Mouse (Mus musculus) E14TG2a.4 (cell line): ENCODE results near the gene Car9.
"Not testable (repeated sequence)": the region's sequence is repeated elsewhere in the genome, so short reads cannot be mapped to it uniquely, and the experiment has no call there.

Source experiments
- H3K27me3 ChIP-seq: 2 replicates; pipeline ENCODE4 v1.6.1; 2014; ENCODE audit warnings: low read length, control low read depth; ENCODE audit not compliant: insufficient read depth
- H3K36me3 ChIP-seq: 2 replicates; pipeline ENCODE4 v1.6.1; 2014; ENCODE audit warnings: low read length, control low read depth; ENCODE audit not compliant: insufficient read depth
- H3K4me1 ChIP-seq: replicated peaks from 2 replicates; pipeline ENCODE4 v1.6.1; 2014; ENCODE audit warnings: low read depth, low read length, control low read depth
- H3K4me3 ChIP-seq: replicated peaks from 2 replicates; pipeline ENCODE4 v1.5.1; 2014; ENCODE audit warnings: mild to moderate bottlenecking, low read length
- H3K9me3 ChIP-seq: 2 replicates; pipeline ENCODE4 v1.6.1; 2014; ENCODE audit warnings: low read length, control low read depth
- CTCF ChIP-seq: conservative IDR thresholded peaks from 2 replicates; pipeline ENCODE4 v1.5.1; 2014; ENCODE audit warnings: low read length
- NANOG ChIP-seq: IDR thresholded peaks from 2 replicates; pipeline ENCODE4 v1.6.1; 2014; ENCODE audit warnings: borderline replicate concordance, low read length, mixed read lengths
- POU5F1 ChIP-seq: IDR thresholded peaks from 2 replicates; pipeline ENCODE4 v1.6.1; 2014; ENCODE audit warnings: low read length, borderline replicate concordance

The Car9 gene

DNA sequence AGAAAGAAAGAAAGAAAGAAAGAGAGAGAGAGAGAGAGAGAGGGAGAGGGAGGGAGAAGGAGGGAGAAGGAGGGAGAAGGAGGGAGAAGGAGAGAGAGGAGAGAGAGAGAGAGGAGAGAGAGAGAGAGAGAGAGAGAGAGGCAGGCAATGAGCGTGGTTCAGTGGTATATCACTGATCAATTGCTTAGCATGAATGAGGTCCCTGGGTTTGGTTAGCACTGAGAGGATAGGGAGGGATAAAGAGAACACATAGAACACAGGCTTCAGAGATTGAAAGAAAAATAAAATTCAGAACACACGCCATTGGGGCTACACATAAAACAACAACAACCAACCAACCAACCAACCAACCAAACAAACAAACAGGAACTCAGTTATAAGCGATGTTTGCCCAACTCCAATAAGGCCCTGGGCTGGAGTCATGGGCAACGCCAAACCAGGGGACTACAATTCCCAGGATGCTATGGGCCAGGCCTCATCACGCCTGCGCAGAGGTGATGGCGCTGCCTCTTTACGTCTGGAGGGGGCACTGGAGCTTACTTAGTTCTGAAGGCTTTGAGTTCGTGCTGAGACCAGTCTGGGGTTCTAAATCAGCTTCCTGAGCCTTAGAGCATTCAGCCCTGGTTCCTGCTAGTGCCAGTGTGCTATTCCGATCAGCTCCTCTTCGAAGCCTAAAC lies 28.8 kb upstream of the Car9 start:
- no peak for TF ChIP-seq POU5F1
- TF ChIP-seq NANOG: no peak
- TF ChIP-seq CTCF: peak; percentile 28; the same call in 1 of the 2 replicates
- peaks cover 13% of the 10 kb centered on the region for H3K4me1 ChIP-seq
- H3K4me3 ChIP-seq: peak overlapping the region; percentile 74
- H3K36me3 ChIP-seq: no peaks in the 10 kb centered on the region
- no peaks in the 10 kb centered on the region for H3K9me3 ChIP-seq
- H3K27me3 ChIP-seq: peaks cover 7% of the 10 kb centered on the region; the same call in 1 of the 2 replicates

DNA sequence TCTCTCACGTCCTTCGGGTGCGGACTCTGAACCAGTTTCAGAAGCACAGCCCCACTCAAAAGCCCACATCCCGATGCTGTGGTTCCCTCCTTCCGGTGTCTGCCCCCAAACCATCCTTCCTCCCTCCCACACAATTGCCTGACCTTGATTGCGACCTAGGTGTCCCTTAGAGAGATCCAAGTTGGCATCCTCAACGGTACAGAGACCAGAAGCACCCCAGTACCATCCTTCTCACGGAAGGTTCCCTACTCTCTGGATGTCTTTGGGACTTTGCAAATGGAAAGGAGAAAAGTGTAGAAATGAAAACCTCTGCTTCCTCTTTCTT lies 28.3 kb upstream of the Car9 start:
- no peaks in the 10 kb centered on the region for H3K9me3 ChIP-seq
- H3K36me3 ChIP-seq: no peaks in the 10 kb centered on the region
- TF ChIP-seq NANOG (no peak), CTCF (no peak), POU5F1 (no peak)
- peak overlapping the region; percentile 74 for H3K4me3 ChIP-seq
- peaks cover 17% of the 10 kb centered on the region for H3K4me1 ChIP-seq
- H3K27me3 ChIP-seq: peaks cover 7% of the 10 kb centered on the region; the same call in 1 of the 2 replicates

DNA sequence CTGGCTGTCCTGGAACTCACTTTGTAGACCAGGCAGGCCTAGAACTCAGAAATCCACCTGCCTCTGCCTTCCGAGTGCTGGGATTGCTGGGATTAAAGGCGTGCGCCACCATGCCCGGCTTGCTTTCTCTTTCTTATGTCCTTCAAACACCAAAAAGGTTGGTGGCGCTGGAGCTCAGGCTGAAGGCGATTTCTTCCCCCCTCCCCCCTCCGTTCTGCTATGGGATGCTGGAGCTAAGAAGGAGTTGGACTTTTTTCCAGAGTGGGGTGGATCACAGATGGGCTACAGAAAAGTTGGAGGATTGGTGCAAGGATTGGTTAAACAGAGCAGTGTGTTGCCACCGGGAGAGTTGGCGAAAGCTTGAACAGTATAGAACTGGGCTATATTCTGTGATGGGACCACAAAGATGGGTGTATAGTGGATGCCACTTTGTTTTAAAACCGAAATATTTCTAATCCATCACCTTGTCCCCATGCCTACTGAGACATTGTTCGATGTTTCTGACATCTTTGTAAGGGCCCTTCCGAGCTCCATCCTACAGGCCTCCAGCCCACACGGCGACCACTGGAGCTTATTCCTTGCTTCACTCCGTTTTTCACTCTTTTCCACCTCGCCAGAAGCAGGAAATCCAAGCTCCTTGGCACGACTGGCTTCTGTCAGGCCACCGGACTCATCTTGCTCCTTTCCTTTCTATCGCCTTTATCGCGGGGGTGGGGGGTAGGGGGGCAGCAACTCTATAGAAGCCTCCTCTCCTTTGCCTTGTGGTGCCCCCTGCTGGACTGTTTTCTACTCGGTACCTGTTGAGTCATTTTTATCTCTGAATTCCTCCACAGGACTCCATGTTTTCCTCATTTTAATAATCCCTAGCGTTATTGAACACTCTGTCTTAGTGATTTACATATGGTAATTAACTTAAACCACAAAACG lies 27.6 kb upstream of the Car9 start:
- TF ChIP-seq CTCF: peak; percentile 73
- no peak for TF ChIP-seq NANOG
- peak overlapping the region; percentile 74 for H3K4me3 ChIP-seq
- H3K36me3 ChIP-seq: no peaks in the 10 kb centered on the region
- peaks cover 20% of the 10 kb centered on the region for H3K4me1 ChIP-seq
- no peaks in the 10 kb centered on the region for H3K9me3 ChIP-seq
- H3K27me3 ChIP-seq: peaks cover 5% of the 10 kb centered on the region; the same call in 1 of the 2 replicates

DNA sequence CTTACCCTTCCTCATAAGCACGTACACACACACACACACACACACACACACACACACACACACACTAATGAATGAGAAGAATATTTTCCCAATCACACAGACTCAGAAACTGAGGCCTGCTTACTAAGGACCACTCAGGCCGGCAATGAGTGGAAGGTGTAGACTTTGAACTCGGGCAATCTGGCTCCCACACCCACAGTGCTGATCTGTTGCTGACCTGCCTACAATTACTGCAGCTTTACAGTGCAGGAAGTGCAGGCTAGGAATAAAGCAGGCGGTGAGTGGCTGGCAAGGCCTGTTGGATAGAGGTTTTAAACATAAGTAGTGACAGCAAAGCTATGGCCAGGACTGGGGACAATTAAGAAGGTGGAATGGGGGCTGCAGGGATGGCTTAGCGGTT lies 25.8 kb upstream of the Car9 start:
- Histone ChIP-seq H3K9me3 (no peaks in the 10 kb centered on the region), H3K27me3 (0 out of 2 replicates have a peak, but pooled peaks cover 3% of the 10 kb centered on the region), H3K4me3 (no peak overlapping the region), H3K36me3 (no peaks in the 10 kb centered on the region), H3K4me1 (peaks cover 20% of the 10 kb centered on the region)
- TF ChIP-seq POU5F1 (no peak), NANOG (no peak), CTCF (no peak)

DNA sequence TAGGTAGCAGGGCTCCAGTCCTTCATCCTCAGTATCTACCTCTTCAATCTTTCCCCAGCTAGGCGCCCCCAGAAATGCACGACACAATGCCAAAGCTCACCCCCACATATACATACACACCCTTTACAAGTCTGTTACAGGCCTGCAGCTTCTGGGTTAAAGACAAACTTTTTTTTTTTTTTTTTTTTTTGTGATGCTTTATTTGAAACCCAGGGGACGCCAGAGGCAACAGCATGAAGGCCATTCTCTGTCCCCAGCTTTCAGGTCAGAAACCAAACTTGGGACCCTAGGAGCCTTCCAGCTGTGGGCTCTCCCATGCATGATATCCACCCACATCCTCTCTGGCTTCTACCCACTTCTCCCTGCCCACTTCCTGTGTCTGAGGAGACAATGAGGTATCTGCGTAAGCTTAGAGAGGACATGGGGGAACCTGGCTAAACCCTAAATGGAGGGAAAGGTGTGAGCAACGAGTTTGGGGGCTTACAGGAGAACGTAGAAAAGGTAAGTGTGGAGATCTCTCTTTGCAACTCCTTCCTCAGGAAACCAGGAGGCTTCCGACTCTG lies 24.8 kb upstream of the Car9 start:
- Histone ChIP-seq H3K36me3 (no peaks in the 10 kb centered on the region), H3K27me3 (0 out of 2 replicates have a peak, but pooled peaks cover 3% of the 10 kb centered on the region), H3K4me3 (no peak overlapping the region), H3K9me3 (no peaks in the 10 kb centered on the region), H3K4me1 (peaks cover 20% of the 10 kb centered on the region)
- TF ChIP-seq POU5F1 (no peak), CTCF (no peak), NANOG (no peak)

DNA sequence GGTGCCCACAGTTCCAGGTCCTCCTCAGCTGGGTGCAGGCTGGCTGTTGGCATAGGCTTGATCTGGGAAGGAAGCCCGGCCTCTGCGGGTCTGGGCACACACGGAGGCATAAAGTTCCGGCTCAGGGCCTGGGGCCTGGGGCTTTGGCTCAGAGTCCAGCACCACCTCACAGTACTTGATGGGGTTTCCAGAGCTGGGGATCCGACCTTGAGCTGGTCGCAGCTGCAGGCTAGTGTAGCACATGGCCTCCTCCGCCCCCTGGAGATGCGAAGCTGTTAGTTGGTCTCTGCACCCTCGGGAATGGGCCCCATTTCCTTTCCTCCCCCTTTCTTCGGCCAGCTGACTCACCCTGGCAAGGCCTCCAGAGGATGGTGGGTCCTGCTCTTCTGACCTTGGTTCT lies 24.2 kb upstream of the Car9 start:
- TF ChIP-seq CTCF (no peak), NANOG (no peak), POU5F1 (no peak)
- peaks cover 20% of the 10 kb centered on the region for H3K4me1 ChIP-seq
- H3K4me3 ChIP-seq: no peak overlapping the region
- no peaks in the 10 kb centered on the region for H3K36me3 ChIP-seq
- no peaks in the 10 kb centered on the region for H3K9me3 ChIP-seq
- 0 out of 2 replicates have a peak, but pooled peaks cover 3% of the 10 kb centered on the region for H3K27me3 ChIP-seq

DNA sequence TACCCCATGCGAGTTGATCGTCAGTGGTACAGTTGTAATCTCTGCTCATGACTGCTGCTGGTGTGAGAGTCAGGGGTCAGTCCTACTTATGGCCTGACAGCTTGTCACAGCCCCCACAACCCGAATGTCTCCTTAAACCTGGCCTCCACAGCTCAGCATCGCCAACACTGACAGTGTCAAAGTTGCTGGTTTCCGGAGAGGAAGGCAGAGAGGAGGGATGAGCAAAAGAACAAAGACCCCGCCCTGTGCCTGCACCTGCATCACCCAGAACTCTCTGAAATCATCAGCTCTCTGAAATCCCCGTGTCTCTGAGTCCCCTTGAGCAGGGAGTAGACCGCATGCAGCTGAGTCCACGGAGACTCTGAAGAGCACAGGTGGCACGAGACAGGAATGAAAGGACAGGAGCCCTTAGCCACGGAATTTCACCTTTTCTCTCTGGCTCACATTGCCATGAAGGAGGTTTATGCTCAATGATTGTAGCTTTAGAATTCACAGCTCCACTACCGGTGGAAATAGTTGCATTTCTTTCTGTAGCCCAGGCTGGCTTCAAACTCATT lies 23.2 kb upstream of the Car9 start, which contains the start of gene Sit1:
Gene Sit1, minus strand, starts transcription at position 200 of the 557 bp plus-strand sequence.
- no peaks in the 10 kb centered on the region for H3K36me3 ChIP-seq
- peaks cover 16% of the 10 kb centered on the region for H3K4me1 ChIP-seq
- TF ChIP-seq POU5F1: no peak
- TF ChIP-seq NANOG: no peak
- TF ChIP-seq CTCF: no peak
- 0 out of 2 replicates have a peak, but pooled peaks cover 3% of the 10 kb centered on the region for H3K27me3 ChIP-seq
- H3K9me3 ChIP-seq: no peaks in the 10 kb centered on the region
- H3K4me3 ChIP-seq: no peak within 1 kb of the TSS

DNA sequence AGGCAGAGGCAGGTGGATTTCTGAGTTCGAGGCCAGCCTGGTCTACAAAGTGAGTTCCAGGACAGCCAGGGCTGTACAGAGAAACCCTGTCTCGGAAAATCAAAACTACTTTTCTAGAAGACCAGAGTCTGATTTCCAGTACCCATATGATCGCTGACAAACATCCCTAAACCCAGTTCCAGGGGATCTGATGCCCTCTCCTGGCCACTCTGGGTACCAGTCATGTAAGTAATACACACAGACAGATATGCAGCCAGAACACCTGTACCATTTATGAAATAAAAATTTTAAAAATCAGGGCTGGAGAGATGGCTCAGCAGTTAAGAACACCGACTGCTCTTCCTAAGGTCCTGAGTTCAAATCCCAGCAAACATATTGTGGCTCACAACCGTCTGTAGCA lies 21.1 kb upstream of the Car9 start:
- not testable (repeated sequence) for H3K9me3 ChIP-seq

More for the DNA sequence above, 21.1 kb upstream of the Car9 start:
- H3K4me3 ChIP-seq, H3K27me3 ChIP-seq, H3K36me3 ChIP-seq, H3K4me1 ChIP-seq: not testable (repeated sequence)
- peak; percentile 53 for TF ChIP-seq CTCF
